Mouse (Mus musculus) small intestine, adult 2 months (tissue): ENCODE results near the gene Wwp2.

Source experiments
- CTCF ChIP-seq: fragments of 200-500 bp; IDR thresholded peaks from 2 replicates; pipeline ENCODE4 v1.5.1; 2012; ENCODE audit warnings: low read depth, mild to moderate bottlenecking, control low read depth, inconsistent platforms, low read length, moderate library complexity, mixed read lengths; ENCODE audit not compliant: insufficient replicate concordance, insufficient read length; ENCODE audit errors: extremely low read depth
- POLR2A ChIP-seq: fragments of 200-500 bp; IDR thresholded peaks from 2 replicates; pipeline ENCODE4 v1.6.1; 2012; ENCODE audit warnings: low read depth, mild to moderate bottlenecking, control low read depth, inconsistent platforms, low read length, moderate library complexity

GRCm38 (mm10) chr8:107458281-107458680 lies 22.1 kb downstream of the Wwp2 start:
- TF ChIP-seq CTCF (no peak), POLR2A (no peak)
